Mouse (Mus musculus): ENCODE measurements at regions not wholly inside any gene's neighbourhood (a gene's known extent, or its start where the extent isn't known, plus 50 kb on each side); places are given as distances from the start of the nearest gene placed in this dataset.
"Not testable (repeated sequence)": the region's sequence is repeated elsewhere in the genome, so short reads cannot be mapped to it uniquely, and the experiment has no call there.

DNA sequence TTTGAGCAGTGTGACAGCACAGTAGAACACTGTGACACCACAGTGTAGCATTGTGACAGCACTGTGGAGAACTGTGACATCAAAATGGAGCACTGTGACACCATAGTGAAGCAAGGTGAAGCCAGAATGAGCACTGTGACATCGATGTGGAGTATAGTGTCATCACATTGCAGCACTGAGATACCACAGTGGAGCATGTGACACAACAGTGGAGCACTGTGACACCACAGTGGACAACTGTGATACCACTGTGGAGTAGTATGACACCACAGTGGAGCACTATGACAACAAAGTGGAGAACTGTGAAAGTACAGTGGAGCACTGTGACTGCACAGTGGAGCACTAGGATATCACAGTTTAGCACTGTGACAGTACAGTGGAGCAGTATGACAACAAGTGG, 97.8 kb upstream of the Vmn1r2 start:
- no peak overlapping the region for H3K4me3 ChIP-seq (ENCODE audit: low read depth, low read length)
- H3K4me1 ChIP-seq (replicated peaks; ENCODE audit: control insufficient read depth, insufficient read depth): no peaks in the 10 kb centered on the region
- H3K4me2 ChIP-seq (replicated peaks; ENCODE audit: low read depth): no peak overlapping the region
- no peaks in the 10 kb centered on the region for H3K36me3 ChIP-seq (ENCODE audit: control insufficient read depth, insufficient read depth, low read length)
- no peaks in the 10 kb centered on the region for H3K27me3 ChIP-seq (ENCODE audit: control insufficient read depth, insufficient read depth, low read length)
- WGBS: 63% methylated on average over 1 of the region's 1 CpGs
- no peak overlapping the region for H3K9ac ChIP-seq (ENCODE audit: low read length)
- DNase-seq (ENCODE audit: low spot score): no peak
- ATAC-seq (ENCODE audit: low FRiP score, low TSS enrichment): peak; percentile 26; the same call in 1 of the 2 replicates
- no peak for TF ChIP-seq CTCF (IDR thresholded peaks at IDR 0.05; ENCODE audit: low read depth)
- no peak for TF ChIP-seq EP300 (optimal IDR thresholded peaks at IDR 0.05)
- H3K27ac ChIP-seq (replicated peaks): no peak overlapping the region
- peaks cover 36% of the 10 kb centered on the region for H3K9me3 ChIP-seq (ENCODE audit: control insufficient read depth, low read length)

- not testable (repeated sequence) for H3K4me2 ChIP-seq (replicated peaks; ENCODE audit: low read depth); DNase-seq (ENCODE audit: low spot score); H3K4me1 ChIP-seq (replicated peaks; ENCODE audit: control insufficient read depth, insufficient read depth); H3K4me3 ChIP-seq (ENCODE audit: low read depth, low read length); H3K9ac ChIP-seq (ENCODE audit: low read length); ATAC-seq (ENCODE audit: low FRiP score, low TSS enrichment); H3K27ac ChIP-seq (replicated peaks); H3K36me3 ChIP-seq (ENCODE audit: control insufficient read depth, insufficient read depth, low read length); H3K27me3 ChIP-seq (ENCODE audit: control insufficient read depth, insufficient read depth, low read length)
- WGBS: 73% methylated on average over 6 of the region's 6 CpGs
- H3K9me3 ChIP-seq (ENCODE audit: control insufficient read depth, low read length): peaks cover 32% of the 10 kb centered on the region
Measured at GRCm38 (mm10) chr4:3071326-3071725, 95.8 kb upstream of the Vmn1r2 start.

- TF ChIP-seq CTCF (IDR thresholded peaks at IDR 0.05; ENCODE audit: low read depth): no peak
- no peak for TF ChIP-seq EP300 (optimal IDR thresholded peaks at IDR 0.05)
- DNase-seq (ENCODE audit: low spot score): no peak
Measured at GRCm38 (mm10) chr4:3079901-3080300, 87.2 kb upstream of the Vmn1r2 start.

DNA sequence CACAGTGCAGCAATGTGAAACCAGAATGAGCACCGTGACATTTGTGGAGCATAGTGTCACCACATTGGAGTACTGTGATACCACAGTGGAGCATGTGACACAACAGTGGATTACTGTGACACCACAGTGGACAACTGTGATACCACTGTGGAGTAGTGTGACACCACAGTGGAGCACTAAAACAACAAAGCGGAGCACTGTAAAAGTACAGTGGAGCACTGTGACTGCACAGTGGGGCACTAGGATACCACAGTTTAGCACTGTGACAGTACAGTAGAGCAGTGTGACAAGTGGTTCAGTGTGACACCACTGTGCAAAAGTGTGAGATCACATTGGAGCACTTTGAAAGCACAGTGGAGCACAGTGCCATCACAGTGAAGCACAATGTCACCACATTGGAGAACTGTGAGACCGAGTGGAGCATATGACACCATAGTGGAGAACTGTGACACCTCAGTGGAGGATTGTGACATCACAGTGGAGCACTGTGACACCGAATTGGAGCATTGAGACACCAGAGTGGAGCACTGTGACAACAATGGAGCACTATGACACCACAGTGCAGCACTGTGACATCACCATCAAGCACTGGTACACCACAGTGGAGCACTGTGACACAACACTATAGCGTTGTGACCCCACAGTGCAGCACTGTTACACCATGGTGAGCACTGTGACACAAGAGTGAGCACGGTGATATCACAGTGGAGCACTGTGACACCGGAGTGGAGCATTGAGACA, 86.6 kb upstream of the Vmn1r2 start:
- Histone ChIP-seq H3K9ac (ENCODE audit: low read length) (no peak overlapping the region), H3K4me1 (replicated peaks; ENCODE audit: control insufficient read depth, insufficient read depth) (no peaks in the 10 kb centered on the region), H3K27me3 (ENCODE audit: control insufficient read depth, insufficient read depth, low read length) (no peaks in the 10 kb centered on the region), H3K4me2 (replicated peaks; ENCODE audit: low read depth) (no peak overlapping the region), H3K27ac (replicated peaks) (no peak overlapping the region), H3K4me3 (ENCODE audit: low read depth, low read length) (no peak overlapping the region), H3K36me3 (ENCODE audit: control insufficient read depth, insufficient read depth, low read length) (no peaks in the 10 kb centered on the region), H3K9me3 (ENCODE audit: control insufficient read depth, low read length) (peaks cover 50% of the 10 kb centered on the region)
- ATAC-seq (ENCODE audit: low FRiP score, low TSS enrichment) (peak; percentile 23; the same call in 1 of the 2 replicates), DNase-seq (ENCODE audit: low spot score) (peak; percentile 16)
- TF ChIP-seq CTCF (IDR thresholded peaks at IDR 0.05; ENCODE audit: low read depth): no peak
- TF ChIP-seq EP300 (optimal IDR thresholded peaks at IDR 0.05): no peak
- 58% methylated on average over 7 of the region's 7 CpGs for WGBS

More at GRCm38 (mm10) chr4:3079901-3080300, 87.2 kb upstream of the Vmn1r2 start:
- H3K9ac ChIP-seq (ENCODE audit: low read length): no peak overlapping the region
- ATAC-seq (ENCODE audit: low FRiP score, low TSS enrichment): no peak
- no peaks in the 10 kb centered on the region for H3K36me3 ChIP-seq (ENCODE audit: control insufficient read depth, insufficient read depth, low read length)
- no peak overlapping the region for H3K4me2 ChIP-seq (replicated peaks; ENCODE audit: low read depth)
- H3K27ac ChIP-seq (replicated peaks): no peak overlapping the region
- WGBS: 89% methylated on average over 1 of the region's 1 CpGs
- H3K4me3 ChIP-seq (ENCODE audit: low read depth, low read length): no peak overlapping the region
- H3K9me3 ChIP-seq (ENCODE audit: control insufficient read depth, low read length): peaks cover 46% of the 10 kb centered on the region
- no peaks in the 10 kb centered on the region for H3K4me1 ChIP-seq (replicated peaks; ENCODE audit: control insufficient read depth, insufficient read depth)
- no peaks in the 10 kb centered on the region for H3K27me3 ChIP-seq (ENCODE audit: control insufficient read depth, insufficient read depth, low read length)

DNA sequence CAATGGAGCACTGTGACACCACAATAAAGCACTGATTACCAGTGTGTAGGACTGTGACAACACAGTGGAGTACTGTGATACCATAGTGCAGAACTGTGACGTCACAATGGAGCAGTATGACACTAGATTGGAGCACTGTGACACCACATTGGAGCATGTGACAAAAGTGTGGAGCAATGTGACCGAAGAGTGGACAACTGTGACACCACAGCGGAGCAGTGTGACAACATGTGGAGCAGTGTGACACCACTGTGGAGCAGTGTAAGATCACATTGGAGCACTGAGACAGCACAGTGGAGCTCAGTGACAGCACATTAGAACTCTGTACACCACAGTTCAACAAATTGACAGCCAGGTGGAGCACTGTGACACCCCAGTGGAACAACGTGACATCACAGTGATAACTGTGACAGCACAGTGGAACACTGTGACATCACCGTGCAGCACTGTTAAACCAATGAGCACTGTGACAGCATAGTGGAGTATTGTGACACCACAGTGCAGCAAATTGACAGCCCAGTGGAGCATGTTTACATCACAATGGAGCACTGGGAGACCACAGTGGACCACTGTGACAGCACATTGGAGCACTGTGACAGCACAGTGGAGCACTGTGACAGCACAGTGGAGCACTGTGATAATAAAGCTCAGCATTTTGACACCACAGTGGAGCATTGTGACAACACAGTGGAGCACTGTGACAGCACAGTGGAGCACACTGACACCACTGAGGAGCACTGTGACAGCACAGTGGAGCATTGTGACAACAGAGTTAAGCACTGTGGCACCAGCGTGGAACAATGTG, 85.8 kb upstream of the Vmn1r2 start:
- Histone ChIP-seq H3K4me1 (replicated peaks; ENCODE audit: control insufficient read depth, insufficient read depth) (no peaks in the 10 kb centered on the region), H3K9me3 (ENCODE audit: control insufficient read depth, low read length) (peaks cover 57% of the 10 kb centered on the region), H3K36me3 (ENCODE audit: control insufficient read depth, insufficient read depth, low read length) (no peaks in the 10 kb centered on the region), H3K4me3 (ENCODE audit: low read depth, low read length) (no peak overlapping the region), H3K27me3 (ENCODE audit: control insufficient read depth, insufficient read depth, low read length) (no peaks in the 10 kb centered on the region), H3K27ac (replicated peaks) (no peak overlapping the region), H3K4me2 (replicated peaks; ENCODE audit: low read depth) (no peak overlapping the region), H3K9ac (ENCODE audit: low read length) (no peak overlapping the region)
- no peak for TF ChIP-seq EP300 (optimal IDR thresholded peaks at IDR 0.05)
- TF ChIP-seq CTCF (IDR thresholded peaks at IDR 0.05; ENCODE audit: low read depth): no peak
- DNase-seq (ENCODE audit: low spot score): peak; percentile 20
- peak; percentile 36 for ATAC-seq (ENCODE audit: low FRiP score, low TSS enrichment)
- WGBS: 58% methylated on average over 6 of the region's 6 CpGs

Measured in stomach, postnatal 0 days (tissue).